Mouse (Mus musculus) effector memory CD4-positive, alpha-beta T cell, adult 7 months (primary cell): ENCODE measurements around the gene Fnd3c2. TPM values are rescaled to one million over a fixed set of nuclear protein-coding genes. Genes with fewer than 3 reads are reported as not detected.

ENCODE experiments used
- polyA plus RNA-seq: library from polyadenylated mRNA; unstranded; fragments of 100-300 nt; shearing (Covaris generic); gene quantifications from one replicate; pipeline ENCODE4 v1.2.1, GENCODE M21; 2017

The Fnd3c2 gene
- polyA plus RNA-seq: not detected

GRCm38 (mm10) chrX:106255276-106255675 lies at the start of gene Fnd3c2:
Fnd3c2 (minus strand) TSS chrX:106255376.

GRCm38 (mm10) chrX:106221058-106221457 lies 34.1 kb downstream of the Fnd3c2 start, which contains the start of gene Taf9b:
Taf9b (minus strand) TSS chrX:106221158.

GRCm38 (mm10) chrX:106186713-106187649 lies 68.2 kb downstream of the Fnd3c2 start, which contains the start of gene Pgk1:
Pgk1 (plus strand) TSS chrX:106187100.

Other genes with a start within 250 kb of the Fnd3c2 start
- 31.6 TPM for gene Magt1, start 243.5 kb downstream of the Fnd3c2 start, polyA plus RNA-seq
- 192 TPM for gene Cox7b, start 239.7 kb downstream of the Fnd3c2 start, polyA plus RNA-seq
- 11.0 TPM for gene Atp7a, start 228.1 kb downstream of the Fnd3c2 start, polyA plus RNA-seq
- not detected for gene Tlr13, start 112.2 kb downstream of the Fnd3c2 start, polyA plus RNA-seq
- 113 TPM for gene Pgk1, start 68.3 kb downstream of the Fnd3c2 start, polyA plus RNA-seq
- gene Taf9b, start 34.2 kb downstream of the Fnd3c2 start, polyA plus RNA-seq: 22.1 TPM
- gene Fndc3c1, start 230.0 kb upstream of the Fnd3c2 start, polyA plus RNA-seq: not detected